Mouse (Mus musculus): ENCODE data around the gene Ppp1r16b. TPM values are rescaled to one million over a fixed set of nuclear protein-coding genes. Genes with fewer than 3 reads are reported as not detected.

The Ppp1r16b gene
- total and polyA plus RNA-seq, 3 experiments, result 0.16 to 0.75 TPM; not detected in 1

DNA sequence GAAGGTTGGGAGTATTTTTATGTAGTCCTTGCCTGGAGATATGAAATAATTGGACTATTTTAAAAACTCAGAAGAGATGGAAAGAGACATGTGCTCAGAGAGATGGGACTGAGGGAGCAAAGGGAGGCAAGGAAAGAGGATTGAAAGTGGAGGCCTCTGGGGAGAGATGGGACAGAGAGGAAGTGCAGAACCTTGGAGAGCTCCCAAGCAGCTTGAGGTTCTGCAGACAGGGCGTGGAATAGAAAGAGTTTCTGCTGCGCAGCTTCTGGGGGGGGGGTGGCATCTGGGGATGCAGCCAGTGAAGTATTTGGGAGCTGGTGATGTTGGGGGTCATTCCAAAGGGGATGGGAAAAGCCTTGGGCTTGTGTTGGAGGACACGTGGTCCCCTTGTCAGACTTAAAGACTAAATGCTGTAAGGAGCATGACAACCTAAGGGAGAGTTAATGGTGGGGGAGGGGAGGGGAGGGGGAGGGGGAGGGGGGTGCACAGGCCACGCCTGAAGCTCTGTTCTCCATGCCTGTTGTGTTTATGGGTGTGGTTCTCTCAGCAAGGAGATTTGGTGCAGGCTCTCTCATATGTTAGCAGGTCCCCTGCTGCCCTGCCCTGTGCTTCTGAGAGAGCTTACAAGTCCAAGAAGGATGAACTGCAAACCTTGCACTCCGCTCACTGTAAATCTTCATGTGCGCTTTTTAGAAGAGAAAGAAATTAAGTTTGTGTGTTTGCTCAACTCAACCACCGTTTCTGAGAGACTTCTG is 63.0 kb downstream of the Ppp1r16b start:
- H3K4me1 ChIP-seq (ENCODE audit: insufficient read depth, low read depth, low read length), result no peaks in the 10 kb centered on the region
- DNase-seq (ENCODE audit: low spot score), result no peak

DNA sequence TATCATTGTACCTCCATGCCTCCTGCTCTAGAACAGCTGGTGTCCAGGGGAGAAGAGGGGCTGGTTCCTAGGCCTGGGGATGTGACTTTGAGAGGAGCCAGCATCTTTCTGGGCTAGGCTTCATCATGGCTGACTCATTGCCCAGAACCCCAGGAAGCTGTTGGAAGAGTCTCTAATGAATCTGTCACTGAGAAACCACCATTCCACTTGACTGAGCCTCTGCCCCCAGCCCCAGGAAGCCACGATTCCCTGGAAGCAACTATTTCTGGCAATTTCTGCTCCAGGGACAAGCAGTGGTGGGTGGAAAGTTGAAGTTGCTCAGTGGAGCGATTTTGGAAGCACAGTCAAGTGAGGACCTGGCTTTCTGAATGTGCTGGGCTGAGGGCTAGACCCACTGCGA is 65.7 kb downstream of the Ppp1r16b start:
- TF ChIP-seq TAL1 (conservative IDR thresholded peaks at IDR 0.05; ENCODE audit: low read depth, low read length) (no peak), GATA1 (IDR thresholded peaks at IDR 0.05; ENCODE audit: borderline replicate concordance, low read length) (no peak), POLR2AphosphoS5 (IDR thresholded peaks at IDR 0.05; ENCODE audit: insufficient replicate concordance, low read depth, low read length) (no peak), CTCF (IDR thresholded peaks at IDR 0.05; ENCODE audit: low read depth, low read length) (no peak), GATA2 (IDR thresholded peaks at IDR 0.05; ENCODE audit: borderline replicate concordance, low read depth, low read length) (no peak)
- ATAC-seq (ENCODE audit: extremely low read depth, insufficient number of reproducible peaks, low FRiP score, poor library complexity, severe bottlenecking) (no peak), DNase-seq (ENCODE audit: low spot score) (no peak)
- no peaks in the 10 kb centered on the region for H3K36me3 ChIP-seq (replicated peaks)
- H3K4me3 ChIP-seq (ENCODE audit: low read depth, low read length), result no peak overlapping the region
- H3K9me3 ChIP-seq (replicated peaks), result no peaks in the 10 kb centered on the region
- no peaks in the 10 kb centered on the region for H3K4me1 ChIP-seq (ENCODE audit: insufficient read depth, low read depth, low read length)
- no peaks in the 10 kb centered on the region; the same call in 1 of the 2 replicates for H3K27me3 ChIP-seq (ENCODE audit: insufficient read depth, low read length)

More for the DNA sequence above, 63.0 kb downstream of the Ppp1r16b start:
- TF ChIP-seq GATA1 (IDR thresholded peaks at IDR 0.05; ENCODE audit: borderline replicate concordance, low read length), result no peak
- no peak for TF ChIP-seq POLR2AphosphoS5 (IDR thresholded peaks at IDR 0.05; ENCODE audit: insufficient replicate concordance, low read depth, low read length)
- TF ChIP-seq GATA2 (IDR thresholded peaks at IDR 0.05; ENCODE audit: borderline replicate concordance, low read depth, low read length), result no peak
- no peak for TF ChIP-seq TAL1 (conservative IDR thresholded peaks at IDR 0.05; ENCODE audit: low read depth, low read length)
- no peak for TF ChIP-seq CTCF (IDR thresholded peaks at IDR 0.05; ENCODE audit: low read depth, low read length)
- H3K4me3 ChIP-seq (ENCODE audit: low read depth, low read length), result no peak overlapping the region
- ATAC-seq (ENCODE audit: extremely low read depth, insufficient number of reproducible peaks, low FRiP score, poor library complexity, severe bottlenecking), result no peak
- H3K9me3 ChIP-seq (replicated peaks), result no peaks in the 10 kb centered on the region
- H3K36me3 ChIP-seq (replicated peaks), result no peaks in the 10 kb centered on the region
- peaks cover 2% of the 10 kb centered on the region for H3K27me3 ChIP-seq (ENCODE audit: insufficient read depth, low read length)

GRCm38 (mm10) chr2:158732521-158732920 is 67.3 kb downstream of the Ppp1r16b start:
- no peak for ATAC-seq (ENCODE audit: extremely low read depth, insufficient number of reproducible peaks, low FRiP score, poor library complexity, severe bottlenecking)
- no peaks in the 10 kb centered on the region for H3K9me3 ChIP-seq (replicated peaks)
- H3K36me3 ChIP-seq (replicated peaks), result no peaks in the 10 kb centered on the region
- DNase-seq (ENCODE audit: low spot score), result no peak
- no peak for TF ChIP-seq POLR2AphosphoS5 (IDR thresholded peaks at IDR 0.05; ENCODE audit: insufficient replicate concordance, low read depth, low read length)
- TF ChIP-seq TAL1 (conservative IDR thresholded peaks at IDR 0.05; ENCODE audit: low read depth, low read length), result no peak
- no peak for TF ChIP-seq CTCF (IDR thresholded peaks at IDR 0.05; ENCODE audit: low read depth, low read length)
- no peak for TF ChIP-seq GATA1 (IDR thresholded peaks at IDR 0.05; ENCODE audit: borderline replicate concordance, low read length)
- TF ChIP-seq GATA2 (IDR thresholded peaks at IDR 0.05; ENCODE audit: borderline replicate concordance, low read depth, low read length), result no peak
- no peak overlapping the region for H3K4me3 ChIP-seq (ENCODE audit: low read depth, low read length)
- no peaks in the 10 kb centered on the region; the same call in 1 of the 2 replicates for H3K27me3 ChIP-seq (ENCODE audit: insufficient read depth, low read length)
- no peaks in the 10 kb centered on the region for H3K4me1 ChIP-seq (ENCODE audit: insufficient read depth, low read depth, low read length)

- TF ChIP-seq GATA1 (IDR thresholded peaks at IDR 0.05; ENCODE audit: borderline replicate concordance, low read length) (no peak), TAL1 (conservative IDR thresholded peaks at IDR 0.05; ENCODE audit: low read depth, low read length) (no peak), POLR2AphosphoS5 (IDR thresholded peaks at IDR 0.05; ENCODE audit: insufficient replicate concordance, low read depth, low read length) (no peak)
- H3K9me3 ChIP-seq (replicated peaks), result no peaks in the 10 kb centered on the region
- H3K36me3 ChIP-seq (replicated peaks), result no peaks in the 10 kb centered on the region
- no peak overlapping the region for H3K4me3 ChIP-seq (ENCODE audit: low read depth, low read length)
- ATAC-seq (ENCODE audit: extremely low read depth, insufficient number of reproducible peaks, low FRiP score, poor library complexity, severe bottlenecking), result no peak
- H3K27me3 ChIP-seq (ENCODE audit: insufficient read depth, low read length), result no peaks in the 10 kb centered on the region; the same call in 1 of the 2 replicates
- DNase-seq (ENCODE audit: low spot score), result no peak
- no peaks in the 10 kb centered on the region for H3K4me1 ChIP-seq (ENCODE audit: insufficient read depth, low read depth, low read length)
These were observed 67.9 kb downstream of the Ppp1r16b start for GRCm38 (mm10) chr2:158733136-158733535.

DNA sequence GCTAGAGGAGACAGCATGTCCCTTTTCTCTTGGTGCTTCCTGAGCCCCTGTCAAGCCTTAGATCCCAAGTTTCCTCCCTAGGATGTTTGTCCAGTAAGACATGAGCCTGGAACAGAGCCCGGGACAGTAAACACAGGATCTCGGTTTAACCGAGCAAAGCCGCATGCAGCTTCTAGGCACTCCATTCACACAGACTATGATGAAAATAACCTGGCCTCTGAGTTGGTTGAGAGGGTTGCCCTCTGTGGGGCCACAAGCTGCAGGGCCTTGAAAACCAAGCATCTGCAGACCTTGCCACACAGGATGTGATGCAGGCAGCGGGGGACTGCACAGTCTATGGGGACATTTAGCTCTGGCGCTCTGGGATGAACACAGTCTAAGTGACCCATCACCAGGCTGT is 68.7 kb downstream of the Ppp1r16b start:
- ATAC-seq (ENCODE audit: extremely low read depth, insufficient number of reproducible peaks, low FRiP score, poor library complexity, severe bottlenecking), result no peak
- no peaks in the 10 kb centered on the region for H3K9me3 ChIP-seq (replicated peaks)
- H3K36me3 ChIP-seq (replicated peaks), result no peaks in the 10 kb centered on the region
- no peak for TF ChIP-seq TAL1 (conservative IDR thresholded peaks at IDR 0.05; ENCODE audit: low read depth, low read length)
- TF ChIP-seq GATA1 (IDR thresholded peaks at IDR 0.05; ENCODE audit: borderline replicate concordance, low read length), result no peak
- no peak for TF ChIP-seq CTCF (IDR thresholded peaks at IDR 0.05; ENCODE audit: low read depth, low read length)
- no peak for TF ChIP-seq POLR2AphosphoS5 (IDR thresholded peaks at IDR 0.05; ENCODE audit: insufficient replicate concordance, low read depth, low read length)
- no peak for TF ChIP-seq GATA2 (IDR thresholded peaks at IDR 0.05; ENCODE audit: borderline replicate concordance, low read depth, low read length)
- H3K4me1 ChIP-seq (ENCODE audit: insufficient read depth, low read depth, low read length), result no peaks in the 10 kb centered on the region
- no peak for DNase-seq (ENCODE audit: low spot score)
- H3K27me3 ChIP-seq (ENCODE audit: insufficient read depth, low read length), result no peaks in the 10 kb centered on the region; the same call in 1 of the 2 replicates
- H3K4me3 ChIP-seq (ENCODE audit: low read depth, low read length), result no peak overlapping the region

GRCm38 (mm10) chr2:158734500-158735152 is 69.4 kb downstream of the Ppp1r16b start:
- Histone ChIP-seq H3K9me3 (replicated peaks) (no peaks in the 10 kb centered on the region), H3K4me3 (ENCODE audit: low read depth, low read length) (no peak overlapping the region), H3K27me3 (ENCODE audit: insufficient read depth, low read length) (peaks cover 3% of the 10 kb centered on the region; the same call in 1 of the 2 replicates), H3K4me1 (ENCODE audit: insufficient read depth, low read depth, low read length) (no peaks in the 10 kb centered on the region), H3K36me3 (replicated peaks) (no peaks in the 10 kb centered on the region)
- DNase-seq (ENCODE audit: low spot score), result no peak
- no peak for TF ChIP-seq GATA1 (IDR thresholded peaks at IDR 0.05; ENCODE audit: borderline replicate concordance, low read length)
- TF ChIP-seq CTCF (IDR thresholded peaks at IDR 0.05; ENCODE audit: low read depth, low read length), result no peak
- TF ChIP-seq GATA2 (IDR thresholded peaks at IDR 0.05; ENCODE audit: borderline replicate concordance, low read depth, low read length), result no peak
- TF ChIP-seq POLR2AphosphoS5 (IDR thresholded peaks at IDR 0.05; ENCODE audit: insufficient replicate concordance, low read depth, low read length), result no peak
- no peak for TF ChIP-seq TAL1 (conservative IDR thresholded peaks at IDR 0.05; ENCODE audit: low read depth, low read length)
- ATAC-seq (ENCODE audit: extremely low read depth, insufficient number of reproducible peaks, low FRiP score, poor library complexity, severe bottlenecking), result no peak
